Mouse (Mus musculus): ENCODE results near the gene B4galt5. TPM values are rescaled to one million over a fixed set of nuclear protein-coding genes. Genes with fewer than 3 reads are reported as not detected.

Gene B4galt5
- total RNA-seq, 4 experiments from 2014 or later, result 40.3 to 52.1 (median 43.5) TPM

DNA sequence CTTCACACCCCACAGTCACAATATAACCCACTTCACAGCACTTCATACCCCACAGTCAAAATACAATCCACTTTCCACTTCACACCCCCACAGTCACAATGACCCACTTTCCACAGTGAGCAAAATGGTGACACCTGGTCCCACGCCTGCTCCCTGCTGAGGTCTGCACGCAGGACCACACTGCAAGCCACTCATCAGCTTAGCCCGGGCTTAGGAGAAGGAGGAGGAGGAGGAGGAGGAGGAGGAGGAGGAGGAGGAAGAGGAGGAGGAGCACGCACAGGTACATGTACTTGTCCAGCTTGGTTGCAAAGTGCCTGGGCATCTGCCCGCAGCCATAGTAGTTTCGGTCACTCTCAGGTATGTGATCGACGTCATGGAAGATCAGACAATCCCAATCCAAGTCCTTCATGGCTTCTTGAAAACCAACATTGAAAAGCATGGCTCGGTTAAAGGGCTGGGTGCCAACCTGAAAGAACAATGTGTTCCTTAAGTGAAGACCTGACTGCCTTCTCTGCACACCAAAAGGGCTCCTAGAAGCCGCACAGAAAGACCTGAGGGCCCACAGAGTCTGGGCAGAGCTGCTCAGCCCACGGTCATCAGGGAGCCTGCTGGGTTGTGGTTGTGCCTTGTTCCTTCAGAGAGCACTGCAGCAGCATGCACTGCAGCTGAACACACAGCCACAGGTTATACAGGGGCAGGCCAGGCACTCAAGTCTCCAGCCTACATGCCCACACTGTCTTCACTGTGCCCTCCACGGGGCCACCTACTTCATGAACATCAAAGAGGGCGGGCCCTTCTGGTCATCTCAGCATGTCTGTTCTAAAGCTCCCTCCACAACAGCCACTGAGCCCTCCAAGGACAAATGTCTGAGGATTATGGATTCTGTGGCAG lies 43.4 kb downstream of the B4galt5 start:
- DNase-seq (ENCODE audit: low spot score in 2 of 2), result peak in 1 of 2 experiments; percentile 16

- DNase-seq (ENCODE audit: low spot score in 2 of 2), result peak in 1 of 2 experiments; percentile 3
Measured at GRCm38 (mm10) chr2:167304651-167305381, 44.2 kb downstream of the B4galt5 start.

- peak in 1 of 2 experiments; percentile 3 for DNase-seq (ENCODE audit: low spot score in 2 of 2)
Measured at GRCm38 (mm10) chr2:167303806-167304205, 45.2 kb downstream of the B4galt5 start.

- DNase-seq (ENCODE audit: low spot score in 2 of 2), result peak in 1 of 2 experiments; percentile 4
Measured at GRCm38 (mm10) chr2:167303196-167303595, 45.8 kb downstream of the B4galt5 start.

DNA sequence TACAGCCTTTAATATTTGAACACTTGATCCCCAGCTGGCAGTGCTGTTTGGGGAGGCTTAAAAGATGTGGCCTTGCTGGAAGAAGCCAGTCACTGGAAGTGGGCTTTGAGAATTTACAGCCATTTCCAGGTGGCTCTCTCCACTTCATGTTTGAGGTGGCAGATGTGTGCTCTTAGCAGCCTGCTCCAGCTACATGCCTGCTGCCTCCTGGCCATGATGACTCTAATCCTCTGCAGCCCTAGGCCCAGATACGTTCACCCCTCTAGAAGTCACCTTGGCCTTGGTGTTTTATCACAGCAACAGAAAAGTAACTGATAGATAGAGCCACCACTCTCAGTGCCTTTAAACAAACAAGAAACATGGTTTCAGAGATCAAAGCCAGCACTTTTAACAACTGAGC lies 46.3 kb downstream of the B4galt5 start:
- DNase-seq (ENCODE audit: low spot score in 2 of 2), result peak in 1 of 2 experiments; percentile 1

- DNase-seq (ENCODE audit: low spot score in 2 of 2), result peak in 1 of 2 experiments; percentile 6
Measured at GRCm38 (mm10) chr2:167302031-167302430, 47.0 kb downstream of the B4galt5 start.

DNA sequence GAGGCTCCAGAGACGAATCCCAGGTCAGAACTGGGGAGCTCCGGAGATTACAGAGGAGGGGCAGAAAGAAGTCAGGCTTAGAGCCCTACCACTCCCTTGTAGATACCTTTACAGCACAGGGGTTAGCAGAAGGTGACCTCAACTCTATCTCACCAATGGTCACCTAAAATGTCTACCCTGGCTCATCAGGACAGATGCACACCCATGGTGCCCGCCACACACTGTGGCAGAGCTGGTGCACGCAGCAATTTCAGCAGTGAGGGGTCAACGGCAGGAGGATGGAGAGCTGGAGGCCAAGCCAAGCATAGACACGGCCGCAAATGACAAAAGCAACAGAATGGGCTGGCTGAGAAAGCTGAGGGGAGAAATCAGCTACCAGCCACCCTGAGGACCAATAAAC lies 47.4 kb downstream of the B4galt5 start:
- DNase-seq (ENCODE audit: low spot score in 2 of 2), result peak in 1 of 2 experiments; percentile 4

GRCm38 (mm10) chr2:167300943-167301497 lies 48.0 kb downstream of the B4galt5 start:
- no peak for DNase-seq (ENCODE audit: low spot score in 2 of 2)

- peak in 1 of 2 experiments; percentile 28 for DNase-seq (ENCODE audit: low spot score in 2 of 2)
Measured at GRCm38 (mm10) chr2:167299861-167300667, 48.9 kb downstream of the B4galt5 start.

- peak in 1 of 2 experiments; percentile 79 for DNase-seq (ENCODE audit: low spot score in 2 of 2)
Measured at GRCm38 (mm10) chr2:167298729-167299705, 50.0 kb downstream of the B4galt5 start.

- no peak for DNase-seq (ENCODE audit: low spot score in 2 of 2)
Measured at GRCm38 (mm10) chr2:167297985-167298384, 51.0 kb downstream of the B4galt5 start.

DNA sequence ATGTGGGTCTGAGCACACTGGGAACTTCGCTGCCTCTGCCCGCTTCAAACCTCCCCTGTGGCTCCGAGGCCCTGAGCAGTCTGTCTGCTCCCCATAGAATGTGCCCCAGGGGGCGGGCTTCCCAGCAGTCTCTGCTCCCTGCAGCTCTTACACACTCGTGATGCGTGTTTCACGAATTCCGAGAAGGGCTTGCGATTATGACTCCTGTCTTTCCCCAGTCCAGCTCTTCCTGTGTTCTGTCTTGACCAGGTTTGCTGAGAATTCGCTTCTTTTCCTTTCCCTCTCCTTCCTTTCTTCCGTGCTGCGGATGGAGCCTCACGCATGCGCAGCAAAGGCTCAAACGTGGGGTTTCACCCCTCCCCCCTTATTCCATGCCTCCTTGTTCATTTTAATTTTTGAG lies 54.1 kb downstream of the B4galt5 start:
- DNase-seq (ENCODE audit: low spot score in 2 of 2), result peak in 1 of 2 experiments; percentile 5

DNA sequence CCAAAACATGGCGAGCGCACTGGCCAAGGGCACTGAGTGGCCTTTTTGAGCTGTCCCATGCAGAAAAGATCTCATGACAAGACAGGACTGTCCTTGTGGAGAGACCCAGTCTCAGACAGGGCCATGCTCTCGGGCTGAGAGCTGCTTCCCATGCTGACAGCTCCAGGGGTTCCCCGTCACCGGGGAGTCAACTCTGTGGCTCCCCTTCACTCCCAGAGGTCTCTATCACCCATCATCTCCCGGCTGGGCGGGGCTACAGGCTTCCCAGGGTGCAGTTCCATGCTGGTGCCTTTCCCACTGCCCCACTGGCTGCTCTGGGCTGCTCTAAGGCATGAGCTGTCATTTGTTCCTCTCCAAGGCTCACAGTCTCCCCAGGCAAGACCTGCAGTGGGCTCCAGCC lies 54.8 kb downstream of the B4galt5 start:
- DNase-seq (ENCODE audit: low spot score in 2 of 2), result peak in 1 of 2 experiments; percentile 7

GRCm38 (mm10) chr2:167293289-167294085 lies 55.5 kb downstream of the B4galt5 start:
- peak in 1 of 2 experiments; percentile 3 for DNase-seq (ENCODE audit: low spot score in 2 of 2)

DNA sequence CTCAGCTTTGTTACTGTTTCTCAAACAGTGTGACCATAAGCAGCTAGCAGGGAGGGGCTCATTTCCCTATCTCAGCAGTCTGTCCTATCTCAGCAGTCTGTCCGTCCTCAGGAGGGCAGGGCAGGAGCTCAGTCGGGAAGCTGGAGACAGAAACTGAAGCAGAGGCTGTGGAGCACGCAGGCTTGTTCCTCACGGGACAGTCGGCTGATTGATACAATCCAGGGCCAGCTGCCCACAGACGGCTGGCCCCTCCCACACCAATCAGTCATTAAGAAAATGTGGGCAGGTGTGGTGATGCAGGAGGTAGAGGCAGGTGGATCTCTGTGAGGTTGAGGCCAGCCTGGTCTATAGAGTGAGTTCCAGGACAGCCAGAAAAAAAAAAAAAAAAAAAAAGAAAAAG lies 56.1 kb downstream of the B4galt5 start:
- peak in 1 of 2 experiments; percentile 2 for DNase-seq (ENCODE audit: low spot score in 2 of 2)

DNA sequence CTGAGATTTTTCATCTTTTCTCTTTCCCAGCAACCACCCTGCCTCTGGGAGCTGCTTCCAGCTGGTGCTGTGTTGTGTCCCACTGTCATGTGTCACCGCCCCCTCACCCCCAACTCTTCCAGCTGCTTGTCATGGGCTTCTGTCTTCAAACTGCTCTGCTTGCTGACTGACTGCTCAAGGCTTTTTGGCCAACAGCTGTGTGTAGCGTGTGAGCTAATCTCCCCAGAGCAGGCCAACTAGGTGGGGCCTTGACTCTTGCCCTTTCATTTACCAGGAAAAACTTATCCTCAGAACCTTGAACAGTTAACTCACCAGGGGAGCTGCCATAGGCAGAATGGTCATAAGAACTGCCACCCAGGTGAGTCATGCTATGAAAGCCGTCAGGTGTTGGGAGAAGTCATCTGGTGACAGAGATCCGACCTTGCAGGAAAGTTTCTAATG lies 56.8 kb downstream of the B4galt5 start:
- DNase-seq (ENCODE audit: low spot score in 2 of 2), result peak in 1 of 2 experiments; percentile 5

DNA sequence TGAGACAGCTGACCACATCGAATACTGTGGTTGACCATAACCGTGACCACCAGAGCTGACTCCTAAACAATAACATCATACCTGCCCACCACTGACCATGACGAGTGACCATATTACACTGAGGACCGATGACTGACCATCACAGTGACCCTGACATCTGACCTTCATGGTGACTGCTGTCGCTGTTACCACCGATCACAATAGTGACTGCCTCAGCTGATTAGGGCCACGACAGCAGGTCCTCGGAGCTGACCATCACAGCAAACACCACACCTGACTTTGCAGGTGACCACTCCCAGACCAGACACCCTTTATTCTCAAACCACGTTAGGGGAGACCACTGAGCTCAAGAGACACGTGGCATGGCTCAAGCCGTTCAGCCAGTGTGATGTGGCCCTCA lies 57.3 kb downstream of the B4galt5 start:
- peak in 1 of 2 experiments; percentile 4 for DNase-seq (ENCODE audit: low spot score in 2 of 2)

GRCm38 (mm10) chr2:167281461-167281860 lies 67.5 kb downstream of the B4galt5 start:
- DNase-seq (ENCODE audit: low spot score in 2 of 2), result peak in 1 of 2 experiments; percentile 7

DNA sequence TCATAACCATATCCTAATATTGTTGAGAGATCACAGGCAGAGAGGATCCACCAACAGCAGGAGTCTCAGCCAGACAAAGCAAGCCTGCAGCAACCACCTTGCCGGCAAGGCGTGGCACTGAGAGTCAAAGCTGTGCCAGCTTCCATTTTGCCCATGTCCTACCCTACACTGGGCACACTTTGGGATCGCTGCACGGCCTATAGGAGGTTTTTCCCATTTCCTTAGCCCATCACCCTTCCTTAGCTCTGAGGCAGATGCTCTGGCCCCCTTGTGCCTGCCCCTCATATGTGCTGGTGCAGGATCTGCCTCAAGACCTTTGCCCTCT lies 68.0 kb downstream of the B4galt5 start:
- DNase-seq (ENCODE audit: low spot score in 2 of 2), result no peak
